Mouse (Mus musculus): ENCODE measurements around the gene Aoc1. TPM values are rescaled to one million over a fixed set of nuclear protein-coding genes. Genes with fewer than 3 reads are reported as not detected.

The Aoc1 gene
- polyA plus RNA-seq, 1 experiment from 2014 or later = not detected

GRCm38 (mm10) chr6:48949596-48949995, 76.9 kb downstream of the Aoc1 start:
- ATAC-seq = no peak
- Histone ChIP-seq H3K36me3 (no peaks in the 10 kb centered on the region), H3K4me1 (no peaks in the 10 kb centered on the region), H3K4me3 (no peak overlapping the region), H3K27ac (no peak overlapping the region), H3K9ac (no peak overlapping the region), H3K9me3 (replicated peaks) (peaks cover under 1% of the 10 kb centered on the region; the same call in 1 of the 2 replicates), H3K27me3 (replicated peaks) (no peaks in the 10 kb centered on the region), H3K4me2 (no peak overlapping the region)
- WGBS (ENCODE audit: insufficient replicate concordance) = 43% methylated on average over 2 of the region's 2 CpGs

DNA sequence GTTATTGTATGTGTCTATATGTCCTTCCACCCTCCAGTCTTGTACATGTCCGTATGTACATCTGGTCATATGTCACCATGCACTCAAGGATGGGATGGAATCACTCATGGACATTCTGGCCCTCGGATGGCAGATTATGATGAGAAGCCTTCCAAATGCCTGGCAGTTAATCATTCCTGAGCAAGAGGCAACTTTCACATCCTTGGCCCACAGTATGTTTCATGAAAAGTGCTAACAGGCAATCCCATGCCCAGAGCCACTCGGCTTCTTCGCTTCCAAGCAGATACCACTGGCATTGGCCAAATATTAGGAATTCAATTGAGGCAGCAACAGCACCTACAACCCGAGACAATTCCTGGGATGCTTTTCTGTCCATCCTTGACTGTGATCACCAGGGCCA, 78.0 kb downstream of the Aoc1 start:
- no peak for ATAC-seq
- H3K27ac ChIP-seq = no peak overlapping the region
- no peak overlapping the region for H3K9ac ChIP-seq
- no peak overlapping the region for H3K4me2 ChIP-seq
- WGBS (ENCODE audit: insufficient replicate concordance) = 68% methylated on average over 5 of the region's 5 CpGs
- H3K27me3 ChIP-seq (replicated peaks) = no peaks in the 10 kb centered on the region
- H3K9me3 ChIP-seq (replicated peaks) = no peaks in the 10 kb centered on the region
- H3K4me1 ChIP-seq = no peaks in the 10 kb centered on the region
- H3K4me3 ChIP-seq = no peak overlapping the region
- no peaks in the 10 kb centered on the region for H3K36me3 ChIP-seq

GRCm38 (mm10) chr6:48951630-48952029, 78.9 kb downstream of the Aoc1 start:
- H3K4me3 ChIP-seq = no peak overlapping the region

GRCm38 (mm10) chr6:48953220-48953619, 80.5 kb downstream of the Aoc1 start:
- no peaks in the 10 kb centered on the region for H3K9me3 ChIP-seq (replicated peaks)
- H3K4me1 ChIP-seq = no peaks in the 10 kb centered on the region
- H3K27ac ChIP-seq = no peak overlapping the region
- no peak overlapping the region for H3K4me2 ChIP-seq
- H3K9ac ChIP-seq = no peak overlapping the region
- no peaks in the 10 kb centered on the region for H3K36me3 ChIP-seq
- no peak overlapping the region for H3K4me3 ChIP-seq
- ATAC-seq = no peak
- 58% methylated on average over 5 of the region's 5 CpGs for WGBS (ENCODE audit: insufficient replicate concordance)
- no peaks in the 10 kb centered on the region for H3K27me3 ChIP-seq (replicated peaks)

More at GRCm38 (mm10) chr6:48951630-48952029, 78.9 kb downstream of the Aoc1 start:
- Histone ChIP-seq H3K4me1 (no peaks in the 10 kb centered on the region), H3K27ac (no peak overlapping the region), H3K36me3 (no peaks in the 10 kb centered on the region), H3K4me2 (no peak overlapping the region), H3K9me3 (replicated peaks) (no peaks in the 10 kb centered on the region), H3K27me3 (replicated peaks) (no peaks in the 10 kb centered on the region), H3K9ac (no peak overlapping the region)
- ATAC-seq = no peak
- 40% methylated on average over 6 of the region's 6 CpGs for WGBS (ENCODE audit: insufficient replicate concordance)

GRCm38 (mm10) chr6:48954211-48954610, 81.5 kb downstream of the Aoc1 start:
- Histone ChIP-seq H3K9me3 (replicated peaks) (no peaks in the 10 kb centered on the region), H3K4me2 (no peak overlapping the region), H3K4me3 (no peak overlapping the region), H3K9ac (no peak overlapping the region), H3K36me3 (no peaks in the 10 kb centered on the region), H3K27me3 (replicated peaks) (no peaks in the 10 kb centered on the region), H3K4me1 (no peaks in the 10 kb centered on the region), H3K27ac (no peak overlapping the region)
- no peak for ATAC-seq
- 68% methylated on average over 5 of the region's 5 CpGs for WGBS (ENCODE audit: insufficient replicate concordance)

DNA sequence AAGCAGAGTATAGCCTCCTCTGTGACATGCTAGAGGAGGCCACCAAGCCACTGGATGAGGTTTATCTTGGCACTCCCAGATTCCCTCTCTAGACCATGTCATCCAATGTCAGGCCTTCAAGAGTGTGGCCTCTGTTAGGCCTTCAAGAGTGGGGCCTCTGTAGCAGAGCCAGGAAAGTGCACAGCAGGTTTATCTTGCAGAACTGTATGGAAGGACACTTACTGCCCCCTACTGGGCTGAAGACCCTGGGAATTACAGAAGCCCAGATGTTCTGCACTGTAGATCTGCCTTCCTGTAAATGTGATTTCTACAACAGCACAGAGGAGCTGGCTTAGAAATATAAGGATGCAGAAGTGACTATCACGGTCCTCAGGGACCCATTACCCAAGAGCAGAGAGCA, 82.2 kb downstream of the Aoc1 start:
- no peaks in the 10 kb centered on the region for H3K9me3 ChIP-seq (replicated peaks)
- no peaks in the 10 kb centered on the region for H3K36me3 ChIP-seq
- no peaks in the 10 kb centered on the region for H3K4me1 ChIP-seq
- H3K4me3 ChIP-seq = no peak overlapping the region
- H3K9ac ChIP-seq = no peak overlapping the region
- no peak overlapping the region for H3K27ac ChIP-seq
- H3K4me2 ChIP-seq = no peak overlapping the region
- ATAC-seq = no peak
- H3K27me3 ChIP-seq (replicated peaks) = no peaks in the 10 kb centered on the region
- 35% methylated on average over 1 of the region's 1 CpGs for WGBS (ENCODE audit: insufficient replicate concordance)

- no peaks in the 10 kb centered on the region for H3K4me1 ChIP-seq
- H3K27me3 ChIP-seq (replicated peaks) = no peaks in the 10 kb centered on the region
- no peak for ATAC-seq
- 57% methylated on average over 4 of the region's 4 CpGs for WGBS (ENCODE audit: insufficient replicate concordance)
- no peaks in the 10 kb centered on the region for H3K36me3 ChIP-seq
- H3K4me2 ChIP-seq = no peak overlapping the region
- H3K9ac ChIP-seq = no peak overlapping the region
- H3K9me3 ChIP-seq (replicated peaks) = no peaks in the 10 kb centered on the region
- H3K27ac ChIP-seq = no peak overlapping the region
- no peak overlapping the region for H3K4me3 ChIP-seq
Measured at GRCm38 (mm10) chr6:48956785-48957184, 84.1 kb downstream of the Aoc1 start.

- no peak overlapping the region for H3K9ac ChIP-seq
- no peak overlapping the region for H3K27ac ChIP-seq
- 48% methylated on average over 1 of the region's 1 CpGs for WGBS (ENCODE audit: insufficient replicate concordance)
- no peaks in the 10 kb centered on the region for H3K4me1 ChIP-seq
- H3K27me3 ChIP-seq (replicated peaks) = no peaks in the 10 kb centered on the region
- H3K9me3 ChIP-seq (replicated peaks) = no peaks in the 10 kb centered on the region
- no peak overlapping the region for H3K4me3 ChIP-seq
- ATAC-seq = no peak
- no peak overlapping the region for H3K4me2 ChIP-seq
- no peaks in the 10 kb centered on the region for H3K36me3 ChIP-seq
Measured at GRCm38 (mm10) chr6:48958053-48958452, 85.4 kb downstream of the Aoc1 start.

Other genes with a start within 250 kb of the Aoc1 start
- 0.30 and 0.50 TPM in 2 replicates for gene AI854703, start 246.1 kb upstream of the Aoc1 start, polyA plus RNA-seq (2016; fragmentation: Nextera tagmentation; extraction: Ambion mirVana)
- 0.93 and 1.0 TPM in 2 replicates for gene Gimap8, start 225.7 kb upstream of the Aoc1 start, polyA plus RNA-seq (2016; fragmentation: Nextera tagmentation; extraction: Ambion mirVana)
- 11.4 and 12.9 TPM in 2 replicates for gene Gimap9, start 196.8 kb upstream of the Aoc1 start, polyA plus RNA-seq (2016; fragmentation: Nextera tagmentation; extraction: Ambion mirVana)
- gene Gimap4, start 188.3 kb upstream of the Aoc1 start, polyA plus RNA-seq (2016; fragmentation: Nextera tagmentation; extraction: Ambion mirVana) = 15.7 and 15.9 TPM in 2 replicates
- 11.7 and 12.7 TPM in 2 replicates for gene Gimap6, start 164.7 kb upstream of the Aoc1 start, polyA plus RNA-seq (2016; fragmentation: Nextera tagmentation; extraction: Ambion mirVana)
- 0.75 and 1.2 TPM in 2 replicates for gene Gm28053, start 154.3 kb upstream of the Aoc1 start, polyA plus RNA-seq (2016; fragmentation: Nextera tagmentation; extraction: Ambion mirVana)
- gene Gimap7, start 154.3 kb upstream of the Aoc1 start, polyA plus RNA-seq (2016; fragmentation: Nextera tagmentation; extraction: Ambion mirVana) = 0.10 and 0.18 TPM in 2 replicates
- 10.9 and 11.9 TPM in 2 replicates for gene Gimap1, start 133.8 kb upstream of the Aoc1 start, polyA plus RNA-seq (2016; fragmentation: Nextera tagmentation; extraction: Ambion mirVana)
- gene Gimap5, start 126.7 kb upstream of the Aoc1 start, polyA plus RNA-seq (2016; fragmentation: Nextera tagmentation; extraction: Ambion mirVana) = 3.0 and 3.7 TPM in 2 replicates
- gene Gimap3, start 102.0 kb upstream of the Aoc1 start, polyA plus RNA-seq (2016; fragmentation: Nextera tagmentation; extraction: Ambion mirVana) = not detected in 2 replicates
- gene Tmem176a, start 32.0 kb upstream of the Aoc1 start, polyA plus RNA-seq (2016; fragmentation: Nextera tagmentation; extraction: Ambion mirVana) = 48.3 and 53.2 TPM in 2 replicates
- 92.9 and 93.2 TPM in 2 replicates for gene Tmem176b, start 31.4 kb upstream of the Aoc1 start, polyA plus RNA-seq (2016; fragmentation: Nextera tagmentation; extraction: Ambion mirVana)
- not detected in 2 replicates for gene 1600015I10Rik, start 57.0 kb downstream of the Aoc1 start, polyA plus RNA-seq (2016; fragmentation: Nextera tagmentation; extraction: Ambion mirVana)
- gene Doxl2, start 102.1 kb downstream of the Aoc1 start, polyA plus RNA-seq (2016; fragmentation: Nextera tagmentation; extraction: Ambion mirVana) = not detected in 2 replicates
- gene Svs1, start 114.0 kb downstream of the Aoc1 start, polyA plus RNA-seq (2016; fragmentation: Nextera tagmentation; extraction: Ambion mirVana) = not detected in 2 replicates
- 0.17 and 0.36 TPM in 2 replicates for gene Gpnmb, start 163.7 kb downstream of the Aoc1 start, polyA plus RNA-seq (2016; fragmentation: Nextera tagmentation; extraction: Ambion mirVana)
- gene Malsu1, start 200.9 kb downstream of the Aoc1 start, polyA plus RNA-seq (2016; fragmentation: Nextera tagmentation; extraction: Ambion mirVana) = 47.9 and 52.9 TPM in 2 replicates

Data from liver, embryonic 12.5 days (tissue).